Mouse (Mus musculus) cortical plate, adult 2 months (tissue): ENCODE measurements around the gene Lpcat1.

Source experiments
- CTCF ChIP-seq: fragments of 200-500 bp; IDR thresholded peaks from 2 replicates; pipeline ENCODE4 v1.5.1; 2011; ENCODE audit warnings: mild to moderate bottlenecking, control low read depth, low read length; ENCODE audit not compliant: insufficient read depth; ENCODE audit errors: extremely low read depth
- POLR2A ChIP-seq: fragments of 200-500 bp; IDR thresholded peaks from 2 replicates; pipeline ENCODE4 v1.6.1; 2011; ENCODE audit warnings: mild to moderate bottlenecking, low read length, control low read depth; ENCODE audit not compliant: insufficient read depth; ENCODE audit errors: extremely low read depth

DNA sequence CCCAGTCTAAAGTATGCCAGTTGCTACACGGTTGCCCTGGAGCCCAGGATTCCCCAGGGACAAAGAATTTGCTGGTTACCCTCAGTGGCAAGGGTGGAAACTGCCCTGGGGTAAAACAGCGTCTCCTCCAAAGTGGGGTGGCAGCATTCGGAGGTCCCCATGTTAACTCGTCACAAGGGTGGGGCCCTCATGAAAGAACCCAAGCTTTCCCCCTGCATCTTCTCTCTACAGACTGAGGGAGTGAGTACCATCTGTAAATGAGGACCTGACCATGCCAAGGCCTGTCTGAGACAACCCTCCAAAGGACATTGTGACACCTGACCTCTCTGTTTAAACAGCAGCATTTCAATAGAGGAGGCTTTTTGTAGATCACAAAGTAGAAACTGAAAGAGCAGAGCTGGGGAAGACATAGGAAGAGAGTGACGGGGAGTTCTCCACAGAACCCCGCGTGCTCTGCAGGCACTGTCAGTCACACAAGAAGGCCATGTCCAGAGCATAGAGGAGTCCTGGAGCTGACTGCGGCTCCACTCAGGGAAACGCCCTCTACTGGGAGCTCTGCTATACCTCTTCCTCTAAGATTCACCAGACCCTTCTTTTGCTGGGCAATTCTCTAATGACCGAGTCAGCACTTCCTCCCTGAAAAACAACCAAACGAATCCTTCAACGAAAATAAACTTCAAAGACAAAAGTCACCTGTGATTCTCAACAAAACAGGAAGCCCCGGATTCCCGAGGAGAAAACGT, 49.3 kb upstream of the Lpcat1 start:
- TF ChIP-seq CTCF (0 out of 2 replicates have a peak, but pooled peaks have one; percentile 15), POLR2A (no peak)
